Mouse (Mus musculus) kidney, adult 2 months (tissue): ENCODE measurements around the gene Tcea2.

ENCODE experiments used
- CTCF ChIP-seq: fragments of 200-500 bp; conservative IDR thresholded peaks from 2 replicates; pipeline ENCODE4 v1.5.1; 2011; ENCODE audit warnings: low read depth, mild to moderate bottlenecking, control low read depth, low read length, moderate library complexity, mixed read lengths; ENCODE audit not compliant: insufficient read depth, insufficient read length
- POLR2A ChIP-seq: fragments of 200-500 bp; IDR thresholded peaks from one replicate; pipeline ENCODE4 v1.6.1; 2011; ENCODE audit warnings: low read depth, low read length, control low read depth

DNA sequence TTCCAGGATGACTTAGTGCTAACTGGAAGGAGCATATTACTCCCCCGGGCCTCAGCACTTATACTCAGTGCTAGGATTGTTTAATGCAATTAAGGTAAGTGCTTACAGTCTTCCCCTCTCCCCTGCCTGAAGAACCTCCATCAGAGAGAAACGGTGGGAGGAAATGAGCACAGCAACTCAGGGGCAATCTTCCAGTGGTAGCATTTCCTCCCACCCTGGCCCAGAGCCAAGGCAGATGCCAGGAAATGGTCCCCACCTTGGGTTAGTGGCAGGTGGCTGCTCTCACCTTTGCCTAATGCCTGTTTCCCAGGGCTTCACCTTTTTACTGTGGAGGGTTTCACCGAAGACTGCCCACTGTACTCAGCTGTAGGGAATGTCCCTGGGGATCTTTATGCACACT, 49.9 kb downstream of the Tcea2 start:
- TF ChIP-seq POLR2A: no peak
- no peak for TF ChIP-seq CTCF
